Mouse (Mus musculus) limb, embryonic 11.5 days (tissue): ENCODE results near the gene Ypel2. TPM values are rescaled to one million over a fixed set of nuclear protein-coding genes. Genes with fewer than 3 reads are reported as not detected.
A peak's percentile ranks its signal among the peaks of the same experiment; 100 is the strongest.

Experiments
- ATAC-seq: fragments of 200-750 bp; cut with Nextera tagmentation; 2 replicates; pipeline ENCODE4 v1.8.0; 2017; ENCODE audit warnings: low read depth; ENCODE audit not compliant: insufficient number of reproducible peaks, low FRiP score, low TSS enrichment
- DNase-seq: peaks from one replicate; pipeline ENCODE4 v3.0.0-alpha.2; 2015; ENCODE audit warnings: low spot score
- H3K27ac ChIP-seq: fragments of 300-500 bp; sonication (generic); replicated peaks from 2 replicates; pipeline ENCODE4 v1.5.1; 2014; ENCODE audit warnings: low read depth, mild to moderate bottlenecking, low read length
- H3K27me3 ChIP-seq: fragments of 300-500 bp; sonication (generic); 2 replicates; pipeline ENCODE4 v1.6.1; 2014; ENCODE audit warnings: mild to moderate bottlenecking, low read length, mixed read lengths; ENCODE audit not compliant: control insufficient read depth, insufficient read depth
- H3K36me3 ChIP-seq: fragments of 300-500 bp; sonication (generic); 2 replicates; pipeline ENCODE4 v1.6.1; 2014; ENCODE audit warnings: mild to moderate bottlenecking, low read length, moderate library complexity, mixed read lengths; ENCODE audit not compliant: control insufficient read depth, insufficient read depth
- H3K4me1 ChIP-seq: fragments of 300-500 bp; sonication (generic); 2 replicates; pipeline ENCODE4 v1.6.1; 2014; ENCODE audit warnings: low read length, mixed read lengths; ENCODE audit not compliant: control insufficient read depth, insufficient read depth
- H3K4me2 ChIP-seq: fragments of 300-500 bp; sonication (generic); 2 replicates; pipeline ENCODE4 v1.6.1; 2014; ENCODE audit warnings: low read depth, mild to moderate bottlenecking, moderate library complexity; ENCODE audit not compliant: severe bottlenecking
- H3K4me3 ChIP-seq: fragments of 300-500 bp; sonication (generic); 2 replicates; pipeline ENCODE4 v1.5.1; 2014; ENCODE audit warnings: low read depth, low read length
- H3K9ac ChIP-seq: fragments of 300-500 bp; sonication (generic); 2 replicates; pipeline ENCODE4 v1.6.1; 2014; ENCODE audit warnings: mild to moderate bottlenecking, low read length
- H3K9me3 ChIP-seq: fragments of 300-500 bp; sonication (generic); 2 replicates; pipeline ENCODE4 v1.6.1; 2016; ENCODE audit warnings: low read length; ENCODE audit not compliant: control insufficient read depth
- WGBS: fragments of 180-500 bp; shearing (Covaris S2); extraction: QIAGEN DNeasy Blood & Tissue Kit; methylation state at CpG from one replicate; pipeline ENCODE4 v1.1.7; 2014; 5-methylcytosine and 5-hydroxymethylcytosine counted together
- polyA plus RNA-seq: library from polyadenylated mRNA; unstranded; fragments of >200 nt; fragmentation: Nextera tagmentation; extraction: Ambion mirVana; gene quantifications from 2 replicates; pipeline ENCODE4 v1.2.1, GENCODE M21; 2014

Ypel2 gene
- polyA plus RNA-seq, 1 experiment from 2014 or later, result 7.0 TPM

GRCm38 (mm10) chr11:86924629-86925028 lies 68.9 kb downstream of the Ypel2 start:
- ATAC-seq (no peak), DNase-seq (no peak)
- Histone ChIP-seq H3K27me3 (no peaks in the 10 kb centered on the region), H3K4me1 (peaks cover 3% of the 10 kb centered on the region; the same call in 1 of the 2 replicates), H3K4me3 (no peak overlapping the region), H3K9me3 (no peaks in the 10 kb centered on the region), H3K4me2 (no peak overlapping the region), H3K27ac (no peak overlapping the region), H3K9ac (no peak overlapping the region), H3K36me3 (no peaks in the 10 kb centered on the region)
- 80% methylated on average over 3 of the region's 3 CpGs for WGBS

DNA sequence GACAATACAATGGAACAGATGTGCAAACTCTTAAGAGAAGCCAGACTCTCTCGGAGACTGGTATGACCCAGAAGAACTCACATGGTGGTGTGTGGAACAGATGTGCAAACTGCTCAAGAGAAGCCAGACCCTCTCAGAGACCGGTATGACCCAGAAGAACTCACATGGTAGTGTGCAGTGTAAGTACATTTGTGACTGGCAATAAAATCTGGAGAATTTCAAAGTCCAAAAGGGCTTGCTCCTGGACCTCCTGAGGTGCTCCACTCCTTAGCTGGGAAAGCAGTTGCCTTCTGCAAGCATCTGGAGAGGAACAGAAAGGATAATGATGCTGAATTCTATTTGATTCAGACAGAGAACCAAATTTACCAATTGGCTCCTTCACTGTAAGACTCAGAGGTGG lies 69.9 kb downstream of the Ypel2 start:
- DNase-seq (no peak), ATAC-seq (no peak)
- no peaks in the 10 kb centered on the region for H3K9me3 ChIP-seq
- no peak overlapping the region for H3K4me3 ChIP-seq
- H3K27me3 ChIP-seq, result no peaks in the 10 kb centered on the region
- no peak overlapping the region for H3K9ac ChIP-seq
- H3K27ac ChIP-seq, result no peak overlapping the region
- no peak overlapping the region for H3K4me2 ChIP-seq
- 43% methylated on average over 2 of the region's 2 CpGs for WGBS
- H3K36me3 ChIP-seq, result no peaks in the 10 kb centered on the region
- H3K4me1 ChIP-seq, result peaks cover 3% of the 10 kb centered on the region; the same call in 1 of the 2 replicates

DNA sequence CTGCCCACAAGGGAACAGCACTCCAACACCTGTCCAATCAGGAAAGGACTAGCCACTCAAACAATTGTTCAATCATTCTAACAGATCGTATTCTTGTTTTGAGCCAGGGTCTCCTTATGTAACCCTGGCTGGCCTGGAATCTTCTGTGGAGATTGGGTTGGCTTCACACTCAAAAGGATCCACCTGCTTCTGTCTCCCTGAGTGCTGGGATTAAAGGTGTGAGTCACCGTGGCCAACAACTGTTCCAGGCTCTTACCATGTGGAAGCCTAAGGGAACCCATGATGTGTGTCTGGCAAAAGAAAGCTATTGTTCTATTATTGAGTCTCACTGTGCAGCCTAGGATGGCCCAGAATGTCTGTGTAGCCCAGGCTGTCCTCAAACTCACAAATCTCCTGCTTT lies 71.5 kb downstream of the Ypel2 start:
- Histone ChIP-seq H3K36me3 (no peaks in the 10 kb centered on the region), H3K27me3 (no peaks in the 10 kb centered on the region), H3K9ac (no peak overlapping the region), H3K4me3 (no peak overlapping the region), H3K9me3 (no peaks in the 10 kb centered on the region), H3K4me2 (no peak overlapping the region), H3K27ac (no peak overlapping the region), H3K4me1 (peaks cover 3% of the 10 kb centered on the region; the same call in 1 of the 2 replicates)
- no peak for DNase-seq
- WGBS, result 87% methylated on average over 2 of the region's 2 CpGs
- no peak for ATAC-seq

- H3K27ac ChIP-seq, result no peak overlapping the region
- no peaks in the 10 kb centered on the region for H3K9me3 ChIP-seq
- ATAC-seq (no peak), DNase-seq (no peak)
- H3K4me2 ChIP-seq, result no peak overlapping the region
- no peak overlapping the region for H3K9ac ChIP-seq
- WGBS, result 78% methylated on average over 6 of the region's 6 CpGs
- H3K4me3 ChIP-seq, result no peak overlapping the region
- H3K27me3 ChIP-seq, result no peaks in the 10 kb centered on the region
- H3K36me3 ChIP-seq, result no peaks in the 10 kb centered on the region
- H3K4me1 ChIP-seq, result peaks cover 3% of the 10 kb centered on the region; the same call in 1 of the 2 replicates
Observed at GRCm38 (mm10) chr11:86921335-86921734, 72.2 kb downstream of the Ypel2 start.

DNA sequence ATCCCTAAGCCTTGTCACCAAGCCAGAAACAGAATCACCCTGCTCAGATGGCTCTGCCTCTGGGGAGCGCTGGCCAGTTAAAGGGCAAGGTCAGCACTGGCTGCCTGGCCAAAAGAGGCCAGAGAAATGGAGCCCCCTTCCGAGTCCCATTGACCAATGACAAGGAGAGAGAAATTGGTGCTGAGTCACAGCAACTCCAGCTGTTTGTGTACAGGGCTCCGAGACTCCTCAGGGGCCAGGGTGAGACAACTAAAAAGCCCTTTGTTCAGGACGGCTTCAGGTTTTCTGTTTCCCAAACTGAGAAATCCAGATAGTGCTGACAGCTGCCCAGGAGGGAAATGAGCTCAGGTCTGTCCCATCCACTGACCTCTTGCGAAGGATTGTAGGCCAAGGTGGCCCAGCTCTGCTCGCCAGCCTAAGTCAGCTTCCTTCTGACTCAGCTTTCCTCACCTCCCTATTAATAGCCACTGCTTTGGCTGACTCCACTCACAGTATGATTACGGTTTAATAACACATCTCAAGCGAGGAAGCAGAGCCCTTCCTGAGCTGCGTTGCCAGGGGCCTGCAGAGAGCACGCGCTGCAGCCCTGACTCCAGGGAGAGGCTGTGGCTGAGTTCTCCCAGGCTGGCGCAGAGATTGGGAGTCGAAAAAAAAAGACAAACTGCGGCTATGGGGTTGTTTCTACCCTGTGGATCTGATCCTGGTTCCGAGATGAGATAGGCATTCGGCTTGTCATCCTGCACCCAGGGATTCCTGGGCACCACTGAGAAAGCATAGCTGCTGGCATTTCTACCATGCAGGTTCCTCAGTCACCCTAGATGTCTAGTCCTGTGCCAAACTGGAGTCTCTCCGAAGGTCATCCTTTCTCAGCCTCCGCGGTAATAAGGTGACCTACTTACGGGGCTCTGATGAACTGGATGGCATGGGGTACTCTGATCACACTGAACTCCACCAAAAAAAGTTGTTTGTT lies 73.1 kb downstream of the Ypel2 start:
- Histone ChIP-seq H3K27me3 (no peaks in the 10 kb centered on the region), H3K4me1 (peaks cover 3% of the 10 kb centered on the region; the same call in 1 of the 2 replicates), H3K9me3 (no peaks in the 10 kb centered on the region), H3K4me3 (no peak overlapping the region), H3K36me3 (no peaks in the 10 kb centered on the region), H3K4me2 (no peak overlapping the region), H3K9ac (no peak overlapping the region), H3K27ac (no peak overlapping the region)
- DNase-seq (peak; percentile 28), ATAC-seq (no peak)
- WGBS, result 76% methylated on average over 20 of the region's 20 CpGs

GRCm38 (mm10) chr11:86919468-86919867 lies 74.0 kb downstream of the Ypel2 start:
- WGBS, result 89% methylated on average over 7 of the region's 7 CpGs
- Histone ChIP-seq H3K36me3 (no peaks in the 10 kb centered on the region), H3K4me1 (peaks cover 4% of the 10 kb centered on the region; the same call in 1 of the 2 replicates), H3K27me3 (no peaks in the 10 kb centered on the region), H3K4me3 (no peak overlapping the region), H3K4me2 (no peak overlapping the region), H3K27ac (no peak overlapping the region), H3K9me3 (no peaks in the 10 kb centered on the region), H3K9ac (no peak overlapping the region)
- no peak for ATAC-seq
- DNase-seq, result no peak

GRCm38 (mm10) chr11:86917536-86917935 lies 76.0 kb downstream of the Ypel2 start:
- no peak overlapping the region for H3K9ac ChIP-seq
- DNase-seq (no peak), ATAC-seq (no peak)
- H3K4me3 ChIP-seq, result no peak overlapping the region
- no peaks in the 10 kb centered on the region for H3K9me3 ChIP-seq
- H3K4me2 ChIP-seq, result no peak overlapping the region
- no peaks in the 10 kb centered on the region for H3K27me3 ChIP-seq
- no peak overlapping the region for H3K27ac ChIP-seq
- H3K4me1 ChIP-seq, result peaks cover 6% of the 10 kb centered on the region; the same call in 1 of the 2 replicates
- no peaks in the 10 kb centered on the region for H3K36me3 ChIP-seq
- 93% methylated on average over 2 of the region's 2 CpGs for WGBS

GRCm38 (mm10) chr11:86916596-86917249 lies 76.8 kb downstream of the Ypel2 start:
- no peak overlapping the region for H3K4me3 ChIP-seq
- H3K27me3 ChIP-seq, result no peaks in the 10 kb centered on the region
- no peaks in the 10 kb centered on the region for H3K36me3 ChIP-seq
- no peak for DNase-seq
- ATAC-seq, result no peak
- H3K9ac ChIP-seq, result no peak overlapping the region
- H3K9me3 ChIP-seq, result no peaks in the 10 kb centered on the region
- 78% methylated on average over 8 of the region's 8 CpGs for WGBS
- no peak overlapping the region for H3K27ac ChIP-seq
- no peak overlapping the region for H3K4me2 ChIP-seq
- H3K4me1 ChIP-seq, result peaks cover 6% of the 10 kb centered on the region; the same call in 1 of the 2 replicates
